Mouse (Mus musculus) R1 (cell line): ENCODE results near the gene Slc5a11.

Source experiments
- DNase-seq: peaks from one replicate; pipeline ENCODE4 v3.0.0-alpha.2; 2018; ENCODE audit warnings: low read depth, low spot score

The Slc5a11 gene

GRCm38 (mm10) chr7:123214365-123215075 lies at the start of gene Slc5a11:
Gene Slc5a11, plus strand, starts transcription at chr7:123214780.
- peak; percentile 39 for DNase-seq

DNA sequence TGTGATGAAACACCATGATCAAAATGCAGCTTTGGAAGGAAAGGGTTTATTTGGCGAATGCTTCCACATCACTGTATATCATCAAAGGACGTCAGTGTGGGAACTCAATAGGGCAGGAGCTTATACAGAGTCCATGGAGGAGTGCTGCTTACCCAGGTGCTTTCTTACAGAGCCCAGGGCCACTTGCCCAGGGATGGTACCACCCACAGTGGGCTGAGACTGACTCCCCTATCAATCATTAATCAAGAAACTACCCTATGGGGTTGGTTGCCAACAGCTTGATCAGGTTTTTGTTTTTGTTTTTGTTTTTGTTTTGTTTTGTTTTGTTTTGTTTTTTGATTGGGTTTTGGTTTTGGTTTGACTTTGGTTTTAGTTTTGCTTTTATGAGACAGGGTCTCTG lies 47.1 kb upstream of the Slc5a11 start:
- no peak for DNase-seq

- DNase-seq: no peak
These were observed 45.0 kb upstream of the Slc5a11 start for GRCm38 (mm10) chr7:123169618-123170017.

DNA sequence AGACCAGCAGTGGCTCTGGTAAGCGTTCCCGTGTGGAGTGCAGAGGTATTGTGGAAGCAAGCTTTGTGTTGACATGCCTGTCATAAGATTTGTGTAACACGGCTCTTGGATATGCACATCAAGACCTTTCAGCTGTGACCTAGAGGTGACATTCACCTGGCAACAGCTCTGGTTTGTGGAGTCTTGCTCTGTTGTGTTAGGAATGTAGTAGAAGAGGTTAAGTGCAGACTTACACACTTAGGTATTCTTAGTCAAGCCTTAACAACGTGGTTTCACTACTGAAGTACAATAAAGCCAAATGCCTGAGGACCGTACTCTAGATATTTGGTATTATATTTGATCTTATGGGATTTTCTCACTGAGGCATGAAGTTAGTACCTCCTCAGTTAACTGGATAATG lies 42.5 kb upstream of the Slc5a11 start:
- no peak for DNase-seq

DNA sequence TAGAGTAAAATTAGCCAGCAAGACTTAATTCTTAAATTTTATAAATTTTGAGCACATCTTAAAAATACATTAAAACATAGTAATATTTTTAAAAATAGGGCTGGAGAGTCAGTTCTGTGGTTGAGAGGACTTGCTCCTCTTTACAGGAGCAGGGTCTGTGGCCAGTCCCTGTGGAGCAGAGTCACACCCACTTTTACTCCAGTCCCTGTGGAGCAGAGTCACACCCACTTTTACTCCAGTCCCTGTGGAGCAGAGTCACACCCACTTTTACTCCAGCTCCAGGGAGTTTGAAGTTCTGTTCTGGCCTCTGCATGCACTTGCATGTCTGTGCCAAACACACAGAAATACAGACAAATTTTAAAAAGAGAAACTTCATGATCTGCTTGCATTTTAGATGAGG lies 37.4 kb upstream of the Slc5a11 start:
- DNase-seq: no peak

GRCm38 (mm10) chr7:123181787-123182701 lies 32.5 kb upstream of the Slc5a11 start:
- DNase-seq: no peak

GRCm38 (mm10) chr7:123184891-123185290 lies 29.7 kb upstream of the Slc5a11 start:
- DNase-seq: no peak

DNA sequence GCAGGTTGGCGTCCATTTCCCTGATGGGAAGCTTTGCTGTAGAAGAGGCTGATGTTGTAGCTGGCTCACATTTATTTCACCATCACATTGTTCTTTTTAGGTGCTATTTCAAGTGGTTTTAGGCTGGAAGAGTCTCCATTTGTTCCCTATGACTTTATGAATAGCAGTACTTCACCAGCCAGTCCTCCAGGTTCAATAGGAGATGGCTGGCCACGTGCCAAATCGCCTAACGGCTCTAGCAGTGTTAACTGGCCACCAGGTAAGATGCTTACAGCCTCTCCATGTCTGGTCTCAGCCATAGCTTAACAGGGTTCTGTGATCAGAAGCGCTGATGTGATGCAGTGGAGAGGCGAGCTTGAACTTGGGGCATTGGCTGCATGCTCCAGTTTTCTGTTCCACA lies 28.1 kb upstream of the Slc5a11 start:
- no peak for DNase-seq

DNA sequence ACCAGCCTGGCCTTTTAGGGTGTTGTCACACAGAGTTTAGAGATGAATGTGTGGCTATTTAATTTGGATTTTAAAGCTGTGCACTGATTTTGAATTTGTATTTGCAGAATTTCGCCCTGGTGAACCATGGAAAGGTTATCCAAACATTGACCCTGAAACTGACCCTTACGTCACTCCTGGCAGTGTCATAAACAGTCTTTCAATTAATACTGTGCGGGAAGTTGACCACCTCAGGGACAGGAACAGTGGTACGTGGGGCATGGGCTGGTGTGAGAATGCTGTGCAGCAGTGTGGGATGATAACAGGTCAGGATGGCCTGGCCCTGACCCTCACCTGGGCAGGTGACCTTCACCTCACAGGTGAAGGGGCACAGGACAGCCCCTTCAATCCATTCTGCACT lies 27.3 kb upstream of the Slc5a11 start:
- no peak for DNase-seq

- no peak for DNase-seq
These were observed 26.1 kb upstream of the Slc5a11 start for GRCm38 (mm10) chr7:123188462-123188861.

DNA sequence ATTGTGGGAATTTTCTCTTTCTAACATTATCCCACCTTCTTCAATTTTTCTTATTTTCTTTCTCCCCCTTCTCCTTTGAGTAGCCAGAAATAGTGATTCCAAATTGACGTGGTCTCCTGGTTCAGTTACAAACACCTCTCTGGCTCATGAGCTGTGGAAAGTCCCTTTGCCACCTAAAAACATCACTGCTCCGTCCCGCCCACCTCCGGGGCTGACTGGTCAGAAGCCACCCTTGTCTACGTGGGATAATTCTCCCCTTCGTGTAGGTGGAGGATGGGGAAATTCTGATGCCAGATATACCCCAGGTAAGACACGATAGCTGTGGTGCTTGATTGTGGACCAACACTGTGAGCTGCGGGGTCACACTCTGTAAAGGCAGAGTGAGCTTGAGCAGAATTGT lies 24.8 kb upstream of the Slc5a11 start:
- no peak for DNase-seq

DNA sequence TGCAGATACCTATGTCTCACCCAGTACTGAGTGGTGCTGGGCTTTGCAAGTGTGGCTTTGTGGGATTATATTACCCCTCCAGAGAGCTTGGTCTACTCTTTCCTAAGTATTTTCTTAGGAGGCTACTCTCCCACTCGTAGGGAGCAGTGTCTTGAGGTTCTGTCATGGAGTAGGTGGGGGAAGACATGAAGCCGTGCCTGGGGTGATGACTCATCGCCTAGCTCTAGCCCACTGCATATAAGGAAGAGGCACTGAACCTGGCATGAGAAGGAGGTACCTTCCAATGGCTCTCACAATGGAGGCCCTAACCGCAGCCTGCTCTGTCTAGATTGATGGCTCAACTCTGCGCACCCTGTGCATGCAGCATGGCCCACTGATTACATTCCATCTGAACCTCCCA lies 22.8 kb upstream of the Slc5a11 start:
- DNase-seq: no peak

DNA sequence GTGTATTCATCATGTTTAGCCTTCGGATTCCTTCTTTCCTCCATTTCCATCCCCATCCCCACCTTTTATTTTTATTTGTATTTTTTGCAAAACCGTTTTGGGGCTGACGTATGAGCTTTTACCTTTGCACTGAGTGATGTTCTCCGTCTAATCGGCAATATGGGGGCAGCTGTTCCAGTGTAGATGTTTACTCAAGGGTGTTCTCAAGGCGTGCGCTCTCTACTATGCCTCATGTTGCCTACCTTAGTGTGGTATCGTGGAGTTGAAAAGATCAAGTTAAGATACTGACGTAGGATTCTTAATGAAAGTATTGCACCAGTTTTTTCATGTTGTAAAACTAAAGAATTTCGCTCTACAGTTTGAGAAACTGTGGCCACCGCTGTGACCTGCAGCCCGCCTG lies 21.4 kb upstream of the Slc5a11 start:
- no peak for DNase-seq

- DNase-seq: no peak
These were observed 19.9 kb upstream of the Slc5a11 start for GRCm38 (mm10) chr7:123194696-123195095.

DNA sequence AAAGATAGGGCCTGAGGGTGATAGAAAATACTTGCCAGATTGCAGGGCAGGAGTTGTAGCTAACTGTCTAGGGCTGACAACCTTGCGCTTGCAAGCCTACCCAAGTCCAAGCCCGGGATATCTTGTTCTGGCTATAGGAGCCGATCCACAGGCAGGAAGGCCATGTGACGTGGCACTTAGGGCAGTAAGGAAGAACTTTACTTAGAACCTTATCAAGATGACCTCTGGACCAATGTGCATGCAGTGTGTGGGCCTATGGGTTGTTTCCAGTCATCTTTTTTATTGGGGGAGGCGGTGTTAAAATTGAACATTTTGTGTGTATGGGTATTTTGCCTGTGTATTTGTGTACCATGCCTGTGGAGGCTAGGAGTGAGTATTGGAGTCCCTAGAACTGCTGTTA lies 18.1 kb upstream of the Slc5a11 start:
- no peak for DNase-seq

- DNase-seq: no peak
These were observed 15.9 kb upstream of the Slc5a11 start for GRCm38 (mm10) chr7:123198695-123199094.

- no peak for DNase-seq
These were observed 15.4 kb upstream of the Slc5a11 start for GRCm38 (mm10) chr7:123199151-123199550.

DNA sequence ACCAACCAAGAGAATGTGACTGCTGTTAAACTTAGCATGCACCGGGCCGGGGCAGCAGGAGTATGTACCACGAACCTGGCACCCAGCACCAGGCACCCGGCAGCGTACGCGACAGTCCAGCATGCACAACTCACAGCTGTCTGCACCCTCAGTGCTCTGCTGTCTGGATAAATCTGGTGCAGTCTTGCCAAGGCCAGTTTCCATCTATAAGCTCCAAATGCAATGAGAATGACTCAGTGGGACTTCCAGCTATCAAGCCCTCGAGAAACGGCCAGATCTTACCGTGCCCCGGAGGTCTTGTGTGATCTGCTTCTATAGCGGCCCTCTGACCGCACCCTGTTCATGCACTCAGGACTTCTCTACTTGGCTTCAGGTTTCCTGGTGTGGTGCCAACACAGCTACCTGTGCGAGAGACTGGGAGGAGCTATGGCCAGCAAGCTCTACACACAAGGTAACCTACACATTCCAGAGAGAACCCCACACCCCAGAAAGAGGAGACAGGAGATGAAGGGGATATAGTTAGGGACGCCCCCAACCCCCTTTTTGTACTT lies 14.8 kb upstream of the Slc5a11 start:
- DNase-seq: peak; percentile 29

- peak; percentile 91 for DNase-seq
These were observed 13.9 kb upstream of the Slc5a11 start for GRCm38 (mm10) chr7:123200722-123201121.

GRCm38 (mm10) chr7:123205261-123205660 lies 9.3 kb upstream of the Slc5a11 start:
- peak; percentile 78 for DNase-seq

DNA sequence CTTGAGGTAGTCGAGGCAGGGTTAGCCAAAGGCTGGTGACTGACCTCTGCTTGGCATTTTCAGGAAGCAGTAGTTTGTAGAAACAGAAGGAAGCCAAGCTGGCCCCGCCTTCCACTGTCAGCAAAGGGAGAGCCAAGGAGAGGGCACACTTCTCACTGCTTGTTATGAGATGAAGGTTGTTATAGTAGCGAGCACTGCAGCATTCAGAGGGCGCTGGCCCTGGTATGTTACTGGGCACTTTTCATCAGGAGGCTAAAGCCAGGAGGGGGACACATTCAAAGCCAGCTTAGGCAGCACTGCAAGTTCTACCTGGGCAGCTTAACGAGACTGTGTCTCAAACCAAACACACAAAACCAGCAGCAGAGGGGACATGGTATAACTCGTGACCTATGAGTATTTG lies 7.0 kb upstream of the Slc5a11 start:
- DNase-seq: no peak

- no peak for DNase-seq
These were observed 4.7 kb upstream of the Slc5a11 start for GRCm38 (mm10) chr7:123209864-123210263.

DNA sequence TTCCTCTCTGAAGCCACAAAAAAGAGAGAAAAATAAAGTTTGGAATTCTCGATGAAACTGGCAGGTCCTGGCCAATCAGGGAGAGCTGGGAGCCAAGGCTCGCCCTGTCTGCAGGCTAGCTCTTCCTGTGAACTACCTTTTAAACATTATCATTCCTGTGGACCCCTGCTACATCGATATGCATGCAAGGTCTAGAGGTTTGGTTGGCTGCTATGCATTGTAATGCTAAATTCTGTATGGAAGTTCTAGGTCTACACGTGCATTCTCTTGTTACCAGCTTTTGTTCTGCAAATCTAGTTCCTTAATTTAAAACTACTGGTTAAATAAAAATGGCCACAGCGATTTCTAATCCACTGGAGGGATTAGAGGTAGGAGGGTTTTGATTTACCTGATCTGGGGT lies 3.1 kb upstream of the Slc5a11 start:
- DNase-seq: peak; percentile 96
